Mouse (Mus musculus) forebrain, embryonic 11.5 days (tissue): Measurements from ENCODE around the gene Dctn3. TPM values are rescaled to one million over a fixed set of nuclear protein-coding genes. Genes with fewer than 3 reads are reported as not detected.

ENCODE experiments used
- ATAC-seq: fragments of 200-750 bp; cut with Nextera tagmentation; replicated peaks from 2 replicates; pipeline ENCODE4 v1.8.0; 2017; ENCODE audit warnings: moderate TSS enrichment; ENCODE audit not compliant: low FRiP score
- DNase-seq: peaks from one replicate; pipeline ENCODE4 v3.0.0-alpha.2; 2017; ENCODE audit warnings: low spot score
- H3K27ac ChIP-seq: fragments of 300-500 bp; sonication (generic); 2 replicates; pipeline ENCODE4 v1.5.1; 2014; ENCODE audit warnings: low read depth, low read length
- H3K27me3 ChIP-seq: fragments of 300-500 bp; sonication (generic); 2 replicates; pipeline ENCODE4 v1.6.1; 2014; ENCODE audit warnings: mild to moderate bottlenecking, low read length, mixed read lengths; ENCODE audit not compliant: control insufficient read depth, insufficient read depth
- H3K36me3 ChIP-seq: fragments of 300-500 bp; sonication (generic); 2 replicates; pipeline ENCODE4 v1.6.1; 2014; ENCODE audit warnings: mild to moderate bottlenecking, low read length, moderate library complexity, mixed read lengths; ENCODE audit not compliant: control insufficient read depth, insufficient read depth
- H3K4me1 ChIP-seq: fragments of 300-500 bp; sonication (generic); replicated peaks from 2 replicates; pipeline ENCODE4 v1.6.1; 2014; ENCODE audit warnings: low read length, mixed read lengths; ENCODE audit not compliant: control insufficient read depth, insufficient read depth
- H3K4me2 ChIP-seq: fragments of 300-500 bp; sonication (generic); 2 replicates; pipeline ENCODE4 v1.6.1; 2014; ENCODE audit warnings: low read depth, mild to moderate bottlenecking, low read length, moderate library complexity, mixed read lengths; ENCODE audit not compliant: severe bottlenecking
- H3K4me3 ChIP-seq: fragments of 300-500 bp; sonication (generic); 2 replicates; pipeline ENCODE4 v1.5.1; 2014; ENCODE audit warnings: low read depth, low read length
- H3K9ac ChIP-seq: fragments of 300-500 bp; sonication (generic); 2 replicates; pipeline ENCODE4 v1.6.1; 2014; ENCODE audit warnings: low read length
- H3K9me3 ChIP-seq: fragments of 300-500 bp; sonication (generic); 2 replicates; pipeline ENCODE4 v1.6.1; 2016; ENCODE audit warnings: low read length, mixed read lengths; ENCODE audit not compliant: control insufficient read depth
- WGBS: fragments of 180-500 bp; shearing (Covaris S2); extraction: QIAGEN DNeasy Blood & Tissue Kit; methylation state at CpG from one replicate; pipeline ENCODE4 v1.1.7; 2014; 5-methylcytosine and 5-hydroxymethylcytosine counted together
- polyA plus RNA-seq: library from polyadenylated mRNA; unstranded; fragments of >200 nt; fragmentation: Nextera tagmentation; extraction: Ambion mirVana; gene quantifications from 2 replicates; pipeline ENCODE4 v1.2.1, GENCODE M21; 2014

Dctn3 gene
- polyA plus RNA-seq, 1 experiment from 2014 or later: 135 TPM

DNA sequence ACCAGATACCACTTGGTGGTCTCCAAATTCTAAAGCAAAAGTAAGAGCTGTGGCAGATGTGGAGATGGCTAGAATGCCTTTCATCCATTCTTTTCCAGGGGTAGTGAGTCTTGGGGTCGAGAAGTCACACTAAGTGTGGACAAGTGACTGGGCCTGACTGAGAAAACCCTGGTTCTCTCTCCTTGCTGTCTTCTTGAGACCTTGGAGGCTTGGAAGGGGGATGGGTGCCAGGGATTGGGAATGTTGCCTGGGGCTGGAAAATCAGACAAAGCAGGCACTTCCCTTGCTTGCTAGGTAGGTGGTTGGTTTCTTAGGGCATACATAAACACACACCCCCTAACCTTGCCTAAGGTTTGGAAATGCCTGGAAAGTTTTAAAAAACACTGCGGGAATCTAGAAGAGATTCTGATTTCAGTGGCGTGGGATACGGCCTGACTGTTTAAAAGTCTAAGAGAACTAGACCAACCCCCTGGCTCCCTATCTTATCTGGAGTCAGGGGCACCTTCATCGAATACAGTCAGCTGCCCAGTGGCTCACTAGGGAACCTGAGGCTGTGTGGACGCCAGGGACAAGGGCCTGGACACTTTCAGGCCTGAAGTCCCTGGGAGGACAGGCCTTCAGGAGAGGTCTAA, 36.8 kb upstream of the Dctn3 start:
- Histone ChIP-seq H3K4me1 (peaks cover 11% of the 10 kb centered on the region), H3K27me3 (no peaks in the 10 kb centered on the region), H3K27ac (peak overlapping the region; percentile 64), H3K4me3 (peak overlapping the region; percentile 32), H3K9ac (peak overlapping the region; percentile 58), H3K36me3 (no peaks in the 10 kb centered on the region), H3K9me3 (no peaks in the 10 kb centered on the region), H3K4me2 (peak overlapping the region; percentile 48)
- peak; percentile 48 for DNase-seq
- WGBS: 42% methylated on average over 6 of the region's 6 CpGs
- no peak for ATAC-seq

DNA sequence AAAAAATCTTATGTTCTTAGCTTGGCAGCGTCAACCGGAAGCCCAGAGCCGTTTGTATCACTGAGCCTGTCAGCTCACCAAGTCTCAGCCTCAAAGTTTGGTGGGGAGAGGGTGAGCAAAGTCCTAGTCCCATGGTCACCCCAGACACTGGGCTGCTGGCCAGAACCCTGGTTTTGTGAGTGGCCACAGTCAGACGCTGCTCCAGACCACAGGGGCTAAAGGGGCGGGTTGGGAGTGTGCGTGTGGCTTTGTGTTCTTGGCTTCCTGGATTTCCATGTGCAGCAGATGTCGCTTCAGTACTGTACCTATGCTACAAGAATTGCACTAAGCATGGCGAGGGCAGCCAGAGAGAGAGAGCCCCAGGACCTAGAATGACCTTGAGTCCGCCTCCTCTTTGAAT, 36.2 kb upstream of the Dctn3 start:
- H3K4me2 ChIP-seq: no peak overlapping the region
- H3K9ac ChIP-seq: no peak overlapping the region
- no peak overlapping the region for H3K4me3 ChIP-seq
- WGBS: 88% methylated on average over 9 of the region's 9 CpGs
- DNase-seq: peak; percentile 48
- no peak for ATAC-seq
- no peaks in the 10 kb centered on the region for H3K9me3 ChIP-seq
- H3K4me1 ChIP-seq: peaks cover 11% of the 10 kb centered on the region
- no peak overlapping the region for H3K27ac ChIP-seq
- no peaks in the 10 kb centered on the region for H3K27me3 ChIP-seq
- no peaks in the 10 kb centered on the region for H3K36me3 ChIP-seq

DNA sequence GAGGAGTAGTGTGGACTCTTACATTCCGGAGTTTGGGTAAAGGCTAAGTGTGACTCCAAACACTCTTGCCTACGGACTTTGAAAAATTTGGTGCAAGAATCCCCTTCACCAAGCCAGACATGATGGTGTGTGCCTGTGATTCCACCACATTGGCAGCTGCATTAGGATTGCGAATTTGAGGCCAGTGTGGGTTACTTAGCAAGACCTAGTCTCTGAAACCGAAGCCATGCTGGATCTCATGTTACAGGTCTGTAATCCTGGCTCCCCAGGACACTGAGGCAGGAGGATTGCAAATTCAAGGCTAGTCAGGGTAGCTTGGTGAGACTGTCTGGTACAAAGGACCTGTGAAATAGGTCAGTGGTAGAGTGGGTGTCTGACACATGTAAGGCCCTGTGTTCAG, 35.7 kb upstream of the Dctn3 start:
- WGBS: 92% methylated on average over 4 of the region's 4 CpGs
- H3K9me3 ChIP-seq: no peaks in the 10 kb centered on the region
- no peak for DNase-seq
- H3K27me3 ChIP-seq: no peaks in the 10 kb centered on the region
- H3K4me2 ChIP-seq: no peak overlapping the region
- H3K4me1 ChIP-seq: peaks cover 11% of the 10 kb centered on the region
- no peak overlapping the region for H3K9ac ChIP-seq
- no peak overlapping the region for H3K27ac ChIP-seq
- no peak overlapping the region for H3K4me3 ChIP-seq
- ATAC-seq: no peak
- no peaks in the 10 kb centered on the region for H3K36me3 ChIP-seq

DNA sequence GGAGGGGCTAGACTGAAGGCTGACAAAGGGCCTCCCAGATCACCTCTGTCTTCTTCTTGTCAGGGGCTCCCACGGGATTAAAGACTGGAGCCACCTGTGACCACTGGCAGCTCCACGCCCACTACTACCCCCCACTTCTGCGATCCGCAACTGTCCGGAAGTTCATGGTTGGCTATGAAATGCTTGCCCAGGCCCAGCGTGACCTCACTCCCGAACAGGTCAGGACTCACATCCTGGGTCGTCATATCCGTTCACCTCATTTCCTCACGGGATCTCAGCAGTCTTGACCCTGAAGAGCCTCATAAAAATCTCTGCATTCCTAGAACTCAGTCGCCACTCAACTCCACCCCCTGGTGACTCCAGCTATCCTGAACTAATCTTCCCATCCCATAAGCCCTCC, 35.1 kb upstream of the Dctn3 start:
- H3K27ac ChIP-seq: no peak overlapping the region
- H3K36me3 ChIP-seq: no peaks in the 10 kb centered on the region
- no peak overlapping the region for H3K4me2 ChIP-seq
- H3K9ac ChIP-seq: no peak overlapping the region
- 85% methylated on average over 11 of the region's 11 CpGs for WGBS
- H3K9me3 ChIP-seq: no peaks in the 10 kb centered on the region
- no peaks in the 10 kb centered on the region for H3K27me3 ChIP-seq
- H3K4me1 ChIP-seq: peaks cover 11% of the 10 kb centered on the region
- ATAC-seq (no peak), DNase-seq (peak; percentile 43)
- H3K4me3 ChIP-seq: no peak overlapping the region

DNA sequence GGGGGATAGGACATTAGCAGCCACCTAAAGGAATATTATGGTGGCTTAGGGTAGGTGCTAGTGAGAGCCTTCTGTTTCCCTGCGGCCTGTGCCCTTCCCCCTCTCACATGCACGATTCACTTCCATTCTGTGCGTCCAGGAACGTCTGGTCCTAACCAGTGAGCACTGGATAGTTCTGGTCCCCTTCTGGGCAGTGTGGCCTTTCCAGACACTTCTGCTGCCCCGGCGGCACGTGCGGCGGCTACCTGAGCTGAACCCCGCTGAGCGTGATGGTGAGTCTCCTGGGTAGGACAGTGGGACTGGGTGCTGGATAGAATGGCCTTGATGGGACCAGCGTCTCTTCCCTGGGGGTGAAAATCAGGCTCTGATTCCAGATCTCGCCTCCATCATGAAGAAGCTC, 34.4 kb upstream of the Dctn3 start:
- Histone ChIP-seq H3K27ac (no peak overlapping the region), H3K27me3 (no peaks in the 10 kb centered on the region), H3K9ac (no peak overlapping the region), H3K4me3 (no peak overlapping the region), H3K9me3 (no peaks in the 10 kb centered on the region), H3K4me1 (peaks cover 11% of the 10 kb centered on the region), H3K36me3 (no peaks in the 10 kb centered on the region), H3K4me2 (no peak overlapping the region)
- WGBS: 94% methylated on average over 13 of the region's 13 CpGs
- DNase-seq: peak; percentile 37
- no peak for ATAC-seq

DNA sequence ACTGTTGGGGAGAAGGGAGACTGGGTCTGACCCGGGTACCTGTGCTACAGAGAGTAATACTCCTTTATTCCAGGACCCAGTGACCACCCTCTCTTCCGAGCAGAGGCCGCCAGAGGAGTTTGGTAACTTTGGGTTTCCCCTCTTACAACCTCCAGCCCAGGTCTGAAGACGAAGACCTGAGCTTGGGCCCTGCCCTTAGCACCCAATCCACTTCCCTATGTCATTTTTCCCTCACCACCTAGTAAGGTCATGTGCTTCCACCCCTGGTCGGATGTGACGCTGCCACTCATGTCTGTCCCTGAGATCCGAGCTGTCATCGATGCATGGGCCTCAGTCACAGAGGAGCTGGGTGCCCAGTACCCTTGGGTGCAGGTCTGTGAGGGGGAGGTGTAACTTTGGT, 33.5 kb upstream of the Dctn3 start:
- WGBS: 78% methylated on average over 8 of the region's 8 CpGs

DNA sequence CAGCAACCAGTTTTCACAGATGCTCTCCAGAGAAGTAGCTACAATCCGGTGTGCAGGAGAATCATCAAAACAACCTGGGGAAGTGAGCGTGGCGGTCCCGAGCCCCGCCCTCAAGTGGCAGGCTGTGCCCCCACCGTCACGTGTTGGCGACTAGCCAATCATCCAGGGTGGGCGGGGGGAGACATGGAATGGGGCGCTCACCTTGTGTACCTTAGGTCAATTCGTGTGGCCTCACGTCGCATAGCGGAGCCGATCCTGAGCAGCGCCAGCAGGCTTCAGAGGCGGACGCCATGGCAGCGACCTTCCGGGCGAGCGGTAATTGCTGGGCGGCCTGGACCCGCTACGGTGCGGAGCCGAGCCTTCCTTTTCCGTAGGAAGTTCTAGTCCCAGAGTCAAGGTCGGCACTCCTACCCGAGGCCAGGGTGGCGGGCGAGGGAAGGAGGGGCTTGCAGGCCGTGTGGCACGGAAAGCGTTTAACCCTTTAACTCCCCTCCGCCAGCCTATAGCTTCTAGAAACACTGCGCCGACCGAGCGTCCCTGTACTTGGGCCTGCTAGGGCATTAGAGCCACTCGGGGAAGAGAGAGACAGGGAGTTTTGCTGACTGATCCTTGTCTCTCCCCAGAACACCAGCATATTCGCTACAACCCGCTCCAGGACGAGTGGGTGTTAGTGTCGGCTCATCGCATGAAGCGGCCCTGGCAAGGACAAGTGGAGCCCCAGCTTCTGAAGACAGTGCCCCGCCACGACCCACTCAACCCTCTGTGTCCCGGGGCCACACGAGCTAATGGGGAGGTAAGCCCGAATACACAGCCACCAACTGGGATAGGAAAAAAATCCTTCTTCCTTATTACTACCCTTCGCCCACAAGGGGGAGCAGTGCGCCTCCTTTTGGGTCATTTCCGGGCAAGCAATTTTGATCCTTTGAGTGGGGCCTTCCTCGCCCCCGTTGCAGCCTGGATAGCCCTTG, 32.7 kb upstream of the Dctn3 start, which contains the start of gene Sigmar1:
Sigmar1 (minus strand) TSS at position 820 of the 968 bp plus-strand sequence.
- H3K27me3 ChIP-seq: no peaks in the 10 kb centered on the region
- no peaks in the 10 kb centered on the region for H3K36me3 ChIP-seq
- DNase-seq (peak; percentile 86), ATAC-seq (peak; percentile 67)
- H3K9me3 ChIP-seq: no peaks in the 10 kb centered on the region
- peaks cover 3% of the 10 kb centered on the region; the same call in 1 of the 2 replicates for H3K4me1 ChIP-seq
- peak within 1 kb of the TSS; percentile 64 for H3K9ac ChIP-seq
- peak within 1 kb of the TSS; percentile 64 for H3K4me3 ChIP-seq
- peak within 1 kb of the TSS; percentile 27; the same call in 1 of the 2 replicates for H3K27ac ChIP-seq
- peak within 1 kb of the TSS; percentile 95 for H3K4me2 ChIP-seq
- WGBS: under 1% methylated on average over 56 of the region's 57 CpGs

More for the DNA sequence above, 33.5 kb upstream of the Dctn3 start:
- H3K27me3 ChIP-seq: no peaks in the 10 kb centered on the region
- no peak overlapping the region for H3K27ac ChIP-seq
- no peak overlapping the region; the same call in 1 of the 2 replicates for H3K9ac ChIP-seq
- DNase-seq (peak; percentile 52), ATAC-seq (no peak)
- no peaks in the 10 kb centered on the region for H3K9me3 ChIP-seq
- H3K36me3 ChIP-seq: no peaks in the 10 kb centered on the region
- H3K4me2 ChIP-seq: peak overlapping the region; percentile 95; the same call in 1 of the 2 replicates
- H3K4me3 ChIP-seq: peak overlapping the region; percentile 64
- peaks cover 8% of the 10 kb centered on the region for H3K4me1 ChIP-seq

DNA sequence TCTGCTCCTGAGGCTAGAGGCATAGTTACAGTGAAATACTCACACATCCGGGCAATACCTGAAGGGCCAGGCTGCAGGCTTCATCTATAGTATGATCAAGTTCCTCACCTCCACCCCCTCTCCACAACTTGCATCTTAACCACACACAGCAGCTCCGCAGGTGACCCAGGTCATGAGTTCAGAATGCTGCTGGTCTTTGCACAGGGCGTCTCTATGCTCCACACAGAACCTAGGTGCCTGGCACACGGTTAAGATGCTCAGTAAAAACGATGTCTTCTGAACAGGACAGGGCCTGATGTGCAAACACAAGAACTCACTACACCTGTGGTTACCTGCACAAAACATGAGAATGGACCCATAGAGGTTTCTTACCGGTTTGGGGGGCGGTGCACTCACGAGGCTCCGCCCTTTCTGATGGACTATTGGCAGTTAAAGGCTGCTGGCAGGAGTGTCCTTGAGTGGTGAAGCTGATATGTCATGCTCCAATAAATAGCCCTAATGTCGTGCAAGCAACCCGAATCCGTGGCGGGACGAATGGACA, 31.9 kb upstream of the Dctn3 start, which contains the start of gene Galt:
Galt (plus strand) TSS at position 432 of the 541 bp plus-strand sequence.
- Histone ChIP-seq H3K4me3 (peak within 1 kb of the TSS; percentile 64), H3K4me2 (peak within 1 kb of the TSS; percentile 95), H3K4me1 (no peaks in the 10 kb centered on the region; the same call in 1 of the 2 replicates), H3K9me3 (no peaks in the 10 kb centered on the region), H3K27me3 (no peaks in the 10 kb centered on the region), H3K9ac (peak within 1 kb of the TSS; percentile 64), H3K27ac (peak within 1 kb of the TSS; percentile 27; the same call in 1 of the 2 replicates), H3K36me3 (no peaks in the 10 kb centered on the region)
- DNase-seq (no peak), ATAC-seq (peak; percentile 60)
- WGBS: 12% methylated on average over 14 of the region's 14 CpGs
